Mouse (Mus musculus): Measurements from ENCODE around the gene Tmem231. TPM values are rescaled to one million over a fixed set of nuclear protein-coding genes. Genes with fewer than 3 reads are reported as not detected.

Gene Tmem231
- polyA plus RNA-seq, 1 experiment from 2014 or later = 6.7 TPM

Other genes with a start within 250 kb of the Tmem231 start
- not detected in 2 replicates for gene Ctrb1, start 242.9 kb downstream of the Tmem231 start, polyA plus RNA-seq (2014; fragmentation: Nextera tagmentation; extraction: Ambion mirVana)
- gene Bcar1, start 190.1 kb downstream of the Tmem231 start, polyA plus RNA-seq (2014; fragmentation: Nextera tagmentation; extraction: Ambion mirVana) = 26.1 and 27.8 TPM in 2 replicates
- 218 and 234 TPM in 2 replicates for gene Cfdp1, start 79.6 kb downstream of the Tmem231 start, polyA plus RNA-seq (2014; fragmentation: Nextera tagmentation; extraction: Ambion mirVana)
- 8.0 and 8.4 TPM in 2 replicates for gene Tmem170, start 57.1 kb downstream of the Tmem231 start, polyA plus RNA-seq (2014; fragmentation: Nextera tagmentation; extraction: Ambion mirVana)
- gene Chst5, start 23.4 kb downstream of the Tmem231 start, polyA plus RNA-seq (2014; fragmentation: Nextera tagmentation; extraction: Ambion mirVana) = 0.35 and 0.41 TPM in 2 replicates
- gene Gabarapl2, start 6.8 kb upstream of the Tmem231 start, polyA plus RNA-seq (2014; fragmentation: Nextera tagmentation; extraction: Ambion mirVana) = 136 and 141 TPM in 2 replicates
- 12.7 and 17.8 TPM in 2 replicates for gene Adat1, start 58.4 kb upstream of the Tmem231 start, polyA plus RNA-seq (2014; fragmentation: Nextera tagmentation; extraction: Ambion mirVana)
- 261 and 283 TPM in 2 replicates for gene Kars, start 77.4 kb upstream of the Tmem231 start, polyA plus RNA-seq (2014; fragmentation: Nextera tagmentation; extraction: Ambion mirVana)
- 15.2 and 17.3 TPM in 2 replicates for gene Terf2ip, start 77.5 kb upstream of the Tmem231 start, polyA plus RNA-seq (2014; fragmentation: Nextera tagmentation; extraction: Ambion mirVana)
- 1.0 and 1.1 TPM in 2 replicates for gene Gm6793, start 81.2 kb upstream of the Tmem231 start, polyA plus RNA-seq (2014; fragmentation: Nextera tagmentation; extraction: Ambion mirVana)

All from liver, embryonic 11.5 days (tissue).